Mouse (Mus musculus) cerebellum, postnatal 36 days (tissue): ENCODE results near the gene Adamts4.

ENCODE experiments used
- DNase-seq, 2 experiments: peaks; one replicate each; pipeline ENCODE4 v3.0.0; 2021 to 2022; ENCODE audit warnings: mixed read lengths in 2 of 2

Gene Adamts4

GRCm38 (mm10) chr1:171256937-171257548 is 6.8 kb downstream of the Adamts4 start:
- DNase-seq: peak; percentile 51 to 61

- DNase-seq: no peak
These were observed 7.6 kb downstream of the Adamts4 start for GRCm38 (mm10) chr1:171257781-171258180.

- no peak for DNase-seq
These were observed 8.7 kb downstream of the Adamts4 start for GRCm38 (mm10) chr1:171258921-171259320.

- no peak for DNase-seq
These were observed 10.1 kb downstream of the Adamts4 start for GRCm38 (mm10) chr1:171260316-171260715.

- DNase-seq: peak in 1 of 2 experiments; percentile 42
These were observed 12.4 kb downstream of the Adamts4 start for GRCm38 (mm10) chr1:171262594-171263130.

GRCm38 (mm10) chr1:171263185-171263611 is 13.0 kb downstream of the Adamts4 start:
- DNase-seq: no peak

- DNase-seq: no peak
These were observed 13.6 kb downstream of the Adamts4 start for GRCm38 (mm10) chr1:171263666-171264461.

GRCm38 (mm10) chr1:171265971-171266744 is 15.9 kb downstream of the Adamts4 start:
- no peak for DNase-seq

GRCm38 (mm10) chr1:171268341-171268740 is 18.1 kb downstream of the Adamts4 start:
- DNase-seq: no peak

- peak; percentile 98 to 99 for DNase-seq
These were observed 19.8 kb downstream of the Adamts4 start, which contains the start of gene B4galt3 for GRCm38 (mm10) chr1:171269848-171270572. TSS of gene B4galt3 (plus strand) at chr1:171270328.

- peak in 1 of 2 experiments; percentile 40 for DNase-seq
These were observed 20.3 kb downstream of the Adamts4 start for GRCm38 (mm10) chr1:171270573-171270900.

GRCm38 (mm10) chr1:171271196-171271595 is 21.0 kb downstream of the Adamts4 start:
- no peak for DNase-seq

GRCm38 (mm10) chr1:171271622-171272021 is 21.4 kb downstream of the Adamts4 start:
- no peak for DNase-seq

GRCm38 (mm10) chr1:171272086-171272485 is 21.9 kb downstream of the Adamts4 start:
- no peak for DNase-seq

GRCm38 (mm10) chr1:171274171-171274570 is 23.9 kb downstream of the Adamts4 start:
- no peak for DNase-seq

- no peak for DNase-seq
These were observed 25.0 kb downstream of the Adamts4 start for GRCm38 (mm10) chr1:171275144-171275734.

GRCm38 (mm10) chr1:171276110-171276748 is 26.0 kb downstream of the Adamts4 start:
- no peak for DNase-seq

GRCm38 (mm10) chr1:171277736-171278135 is 27.5 kb downstream of the Adamts4 start:
- DNase-seq: no peak

GRCm38 (mm10) chr1:171278436-171278835 is 28.2 kb downstream of the Adamts4 start:
- DNase-seq: no peak

- no peak for DNase-seq
These were observed 28.9 kb downstream of the Adamts4 start for GRCm38 (mm10) chr1:171279012-171279705.

- no peak for DNase-seq
These were observed 29.5 kb downstream of the Adamts4 start for GRCm38 (mm10) chr1:171279721-171280120.
